Mouse (Mus musculus) megakaryocyte-erythroid progenitor cell, adult 5-6 weeks (primary cell): Measurements from ENCODE around the gene Mrps7. TPM values are rescaled to one million over a fixed set of nuclear protein-coding genes. Genes with fewer than 3 reads are reported as not detected.

ENCODE experiments used
- ATAC-seq: replicated peaks from 2 replicates; pipeline ENCODE4 v1.8.0; 2016; ENCODE audit warnings: mild to moderate bottlenecking, inconsistent platforms; ENCODE audit not compliant: severe bottlenecking, poor library complexity, low FRiP score, low TSS enrichment
- total RNA-seq, 2 experiments: library from RNA; stranded (forward) in 1 of 2; stranded (reverse) in 1 of 2; fragments of 200-1000, 215-1000 nt in 1 of 2; fragments of >200 nt in 1 of 2; fragmentation: Nextera tagmentation in 1 of 2; gene quantifications; 2 replicates each; pipeline ENCODE4 v1.2.3; 2014 to 2017

Gene Mrps7
- total RNA-seq, 2 experiments from 2014 or later = 40.5 to 76.8 TPM

DNA sequence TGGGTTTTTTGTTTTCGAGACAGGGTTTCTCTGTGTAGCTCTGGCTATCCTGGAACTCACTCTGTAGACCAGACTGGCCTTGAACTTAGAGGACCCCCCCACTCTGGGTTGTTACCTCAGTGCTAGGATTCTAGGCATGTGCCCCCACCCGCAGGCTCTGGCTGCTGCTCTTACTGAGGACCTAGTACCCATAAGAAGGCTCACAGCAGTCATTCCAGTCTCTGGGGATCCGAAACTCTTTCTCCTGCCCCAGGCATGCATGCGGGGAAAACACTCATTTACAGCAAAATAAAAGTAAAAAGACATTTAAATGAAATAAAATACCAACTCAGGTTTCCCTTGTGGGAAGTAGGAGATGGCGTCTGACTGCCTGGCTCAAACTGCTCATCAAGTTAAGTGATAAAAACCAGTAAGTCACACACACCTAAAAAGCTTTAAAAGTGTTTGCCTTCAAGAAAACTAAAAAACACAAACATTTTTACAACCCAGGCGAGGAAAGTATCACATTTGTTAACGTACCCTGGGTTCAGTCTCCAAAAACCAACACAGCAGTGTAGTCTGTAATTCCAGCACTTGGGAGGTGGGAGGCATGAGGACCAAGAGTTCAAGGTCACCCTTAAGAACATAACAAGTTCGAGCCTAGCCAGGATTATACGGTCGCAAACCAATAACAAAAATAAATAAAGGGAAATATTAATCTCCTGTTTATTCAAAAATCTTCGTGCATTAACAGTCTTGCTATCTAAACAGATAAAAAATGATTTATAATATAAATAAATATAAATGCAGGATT is 23.3 kb downstream of the Mrps7 start:
- no peak for ATAC-seq

DNA sequence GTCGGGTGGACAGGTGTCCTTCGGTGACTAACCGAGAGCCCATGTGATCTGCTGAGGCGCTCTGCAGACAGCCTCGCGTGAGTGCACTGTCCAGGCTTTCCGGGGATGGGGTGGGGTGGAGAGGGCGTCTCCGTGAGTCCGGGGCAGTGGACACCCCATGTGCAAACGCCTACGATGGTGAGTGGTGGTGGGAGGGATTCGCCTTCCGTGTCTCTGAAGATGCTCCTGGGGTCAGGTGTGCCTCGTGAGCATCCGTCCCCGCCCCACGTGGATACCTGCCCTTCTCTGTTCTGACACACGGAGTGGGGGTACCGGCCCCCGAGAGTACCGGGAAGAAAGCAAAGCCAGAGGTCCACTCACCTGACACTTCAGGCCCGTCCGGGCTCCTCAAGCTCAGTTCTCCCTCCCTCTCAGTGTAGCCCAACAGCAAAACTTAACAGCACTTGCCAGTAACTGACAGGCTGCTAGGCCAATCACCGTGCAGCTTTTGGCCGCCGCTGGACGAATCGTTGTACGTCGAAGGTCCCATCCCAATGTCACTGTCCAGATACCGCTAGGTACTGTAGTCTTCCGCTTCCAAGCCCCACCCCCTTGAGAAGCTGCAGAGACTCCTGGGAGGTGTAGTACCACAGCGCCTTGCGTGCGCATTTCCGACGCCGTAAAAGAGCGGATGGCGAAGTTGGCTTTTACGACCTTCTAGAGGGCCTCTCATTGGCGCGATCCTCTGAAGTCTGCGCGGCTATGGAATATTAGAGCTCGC is 24.2 kb downstream of the Mrps7 start, which contains the start of gene Slc25a19:
TSS of gene Slc25a19 (minus strand) at position 591 of the 760 bp plus-strand sequence.
- ATAC-seq = peak; percentile 96

DNA sequence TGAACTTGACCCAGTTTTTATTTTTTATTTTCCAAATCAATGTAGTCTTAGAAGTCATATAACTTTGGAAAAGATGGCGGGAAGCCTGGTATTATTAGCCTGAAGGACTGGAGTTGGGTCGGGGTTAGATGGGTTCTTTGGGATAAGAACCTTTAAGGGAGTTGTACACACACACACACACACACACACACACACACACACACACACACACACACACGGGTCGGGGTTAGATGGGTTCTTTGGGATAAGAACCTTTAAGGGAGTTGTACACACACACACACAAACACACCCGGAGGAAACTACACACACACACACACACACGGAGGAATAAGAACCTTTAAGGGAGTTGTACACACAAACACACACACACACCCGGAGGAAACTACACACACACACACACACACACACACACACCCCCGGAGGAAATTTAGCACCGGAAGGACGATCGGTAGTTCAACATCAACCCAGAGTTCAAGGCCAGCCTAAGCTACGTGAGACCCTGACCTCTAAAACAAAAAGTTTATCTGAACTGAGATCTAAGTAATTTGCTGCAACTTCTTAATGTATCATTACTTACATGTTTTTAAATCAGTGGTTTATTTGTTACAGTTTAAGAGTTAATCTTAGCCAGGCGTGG is 24.9 kb downstream of the Mrps7 start:
- ATAC-seq = no peak

DNA sequence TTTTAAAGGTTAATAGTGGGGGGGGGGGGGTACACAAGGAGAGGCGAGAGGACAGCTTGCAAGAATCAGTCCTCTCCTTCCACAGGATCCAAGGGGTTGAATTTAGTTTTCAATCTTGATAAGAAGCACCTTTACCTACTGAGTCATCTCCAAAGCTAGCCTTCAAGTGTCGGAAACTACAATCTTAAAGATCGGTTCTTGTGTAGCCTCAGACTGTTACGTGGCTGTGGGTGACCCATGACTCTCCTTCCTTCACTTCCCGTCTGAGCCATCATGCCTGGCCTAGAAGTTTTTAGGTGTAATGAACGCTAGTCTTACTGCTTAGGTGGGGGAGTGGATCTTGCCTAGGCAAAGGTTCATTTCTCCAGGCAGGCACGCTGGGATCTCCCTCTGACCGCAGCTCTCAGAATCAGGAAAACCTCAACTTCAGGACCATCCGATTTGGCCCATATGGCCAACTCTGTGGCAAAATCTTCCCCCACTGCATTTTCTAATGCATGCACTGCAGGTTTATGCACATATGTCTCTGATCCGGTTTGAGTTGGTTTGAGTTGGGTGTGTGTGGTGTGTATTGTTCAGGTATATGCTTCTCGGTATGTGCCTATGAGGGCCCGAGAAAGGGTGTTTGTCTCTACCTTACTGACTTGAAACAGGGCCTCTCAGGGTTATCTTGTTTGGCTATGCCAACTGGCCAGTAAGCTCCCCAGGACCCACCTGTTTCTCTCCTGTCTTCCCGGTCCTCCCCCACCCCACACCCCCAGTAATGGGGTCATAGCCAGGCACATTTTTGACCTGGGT is 26.2 kb downstream of the Mrps7 start:
- no peak for ATAC-seq

DNA sequence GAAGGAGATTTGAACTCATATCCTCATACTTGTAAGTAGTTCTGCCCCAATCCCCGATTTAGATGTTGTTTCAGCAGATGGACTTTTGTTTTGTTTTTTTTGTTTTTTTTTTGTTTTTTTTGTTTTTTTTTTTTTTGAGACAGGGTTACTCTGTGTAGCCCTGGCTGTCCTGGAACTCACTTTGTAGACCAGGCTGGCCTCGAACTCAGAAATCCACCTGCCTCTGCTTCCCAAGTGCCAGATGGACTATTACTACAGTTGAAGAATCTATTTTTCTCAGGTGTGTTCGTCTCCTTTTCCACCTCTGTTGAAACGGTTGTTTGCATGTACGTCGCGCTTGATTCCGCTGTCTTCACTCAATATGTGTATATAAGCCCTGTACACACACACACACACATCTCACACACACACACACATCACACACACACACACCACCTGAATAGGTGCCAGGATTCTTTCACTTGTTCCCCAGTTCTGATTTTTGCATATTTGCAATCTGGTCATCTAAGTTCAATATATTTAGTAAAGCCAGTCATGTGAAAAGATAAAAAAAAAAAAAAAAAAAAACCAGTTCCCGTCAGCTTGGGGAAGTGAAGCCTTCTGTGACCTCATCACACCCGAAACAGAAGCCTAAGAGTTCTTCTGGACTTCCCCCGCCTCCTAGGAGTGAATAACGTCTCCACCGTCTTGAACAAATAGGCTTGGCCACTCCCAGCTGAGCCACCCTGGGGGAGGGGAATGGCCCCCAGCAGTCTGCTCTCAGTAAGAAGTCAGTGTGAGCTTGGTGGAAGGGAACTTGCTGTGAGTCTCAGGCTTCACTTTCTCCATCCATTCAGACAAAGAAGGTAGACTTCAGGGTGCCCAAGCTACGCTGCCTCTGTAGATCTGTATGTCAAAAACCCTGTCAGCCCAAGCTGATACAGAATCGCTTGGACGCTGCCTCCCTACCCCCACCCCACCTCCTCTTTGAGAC is 27.1 kb downstream of the Mrps7 start:
- 0 out of 2 replicates have a peak, but pooled peaks have one; percentile 20 for ATAC-seq

DNA sequence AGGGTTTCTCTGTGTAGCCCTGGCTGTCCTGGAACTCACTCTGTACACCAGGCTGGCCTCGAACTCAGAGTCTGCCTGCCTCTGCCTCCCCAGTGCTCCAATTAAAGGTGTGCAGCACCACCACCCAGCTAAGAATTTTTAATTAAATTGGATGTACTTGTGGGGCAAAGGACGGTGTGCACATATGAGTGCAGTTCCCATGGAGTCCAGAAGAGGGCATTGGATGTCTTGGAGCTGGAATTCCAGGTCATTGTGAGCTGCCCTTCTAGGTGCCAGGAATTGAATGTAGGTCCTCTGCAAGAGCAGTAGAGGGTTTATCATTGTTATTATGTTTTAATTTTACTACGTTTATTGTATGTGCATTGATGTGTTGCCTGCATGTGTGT is 27.8 kb downstream of the Mrps7 start:
- ATAC-seq = no peak

DNA sequence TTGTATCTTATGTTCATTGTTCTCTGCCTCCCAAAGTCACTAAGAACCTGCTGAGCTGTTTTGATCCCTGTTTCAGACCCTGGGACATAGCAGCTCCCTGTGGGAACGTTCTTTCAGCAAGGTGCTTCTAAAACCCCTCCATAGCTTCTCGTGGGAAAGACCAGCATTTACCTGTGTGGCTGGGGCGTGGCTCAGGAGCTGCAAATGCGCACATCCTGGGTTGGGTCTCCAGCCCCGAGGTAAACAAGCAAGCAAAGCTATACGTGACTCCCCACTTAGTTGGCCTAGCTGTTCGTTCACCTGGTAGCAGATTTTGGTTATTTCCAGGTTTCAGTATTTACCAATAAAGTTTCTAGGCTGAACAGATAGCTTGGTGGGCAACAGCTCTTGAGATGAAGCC is 28.5 kb downstream of the Mrps7 start:
- ATAC-seq = no peak

DNA sequence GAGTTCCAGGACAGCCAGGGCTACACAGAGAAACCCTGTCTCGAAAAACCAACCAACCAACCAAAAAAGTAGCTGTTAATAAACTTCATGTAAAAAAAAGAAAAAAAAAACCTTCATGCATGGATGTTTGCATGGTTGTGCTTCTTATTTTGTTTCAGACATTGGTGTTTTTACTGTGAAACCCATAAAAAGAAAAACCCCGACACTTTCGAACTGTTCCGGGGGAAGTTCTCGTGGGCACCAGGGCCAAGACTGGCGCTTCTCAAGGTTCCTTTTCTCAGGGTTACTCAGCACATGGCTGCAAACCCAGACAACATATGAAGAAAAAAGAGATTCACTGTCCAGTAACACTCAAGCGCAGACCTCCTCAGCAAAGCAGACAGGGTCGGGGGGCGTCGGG is 29.1 kb downstream of the Mrps7 start:
- ATAC-seq = no peak

DNA sequence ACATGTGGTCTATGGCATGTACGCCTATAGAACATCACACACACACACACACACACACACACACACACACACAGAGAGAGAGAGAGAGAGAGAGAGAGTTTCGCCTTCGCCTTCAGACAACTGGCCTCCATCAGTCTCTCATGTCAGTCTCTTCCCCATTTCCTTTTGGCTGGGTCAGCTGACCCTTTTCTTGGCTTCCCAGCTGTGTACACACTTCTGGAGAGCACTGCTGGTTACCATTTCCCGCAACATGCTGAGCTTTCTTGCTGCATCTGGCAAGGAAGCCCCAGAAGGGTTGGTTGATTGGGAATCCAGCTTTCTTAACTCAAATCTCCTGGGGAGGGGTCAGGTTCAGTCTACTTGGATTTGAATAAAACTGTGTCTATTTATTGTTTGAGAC is 30.4 kb downstream of the Mrps7 start:
- ATAC-seq = no peak

DNA sequence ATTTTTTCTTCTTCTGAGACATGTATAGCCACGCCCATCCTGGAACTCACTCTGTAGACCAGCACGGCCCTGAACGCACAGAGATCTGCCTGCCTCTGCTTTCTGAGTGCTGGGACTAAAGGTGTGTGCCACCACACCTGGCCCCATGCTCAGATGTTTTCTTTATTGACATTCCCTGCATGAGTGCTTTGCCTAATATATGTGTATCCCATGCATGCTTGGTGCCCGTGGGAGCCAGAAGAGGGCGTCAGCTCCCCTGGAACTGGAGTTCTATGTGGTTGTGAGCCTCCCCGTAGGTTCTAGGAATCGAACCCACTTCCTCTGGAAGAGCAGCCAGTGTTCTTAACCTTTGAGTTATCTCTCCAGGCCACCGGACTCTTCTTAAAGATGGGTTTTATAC is 31.3 kb downstream of the Mrps7 start:
- no peak for ATAC-seq

DNA sequence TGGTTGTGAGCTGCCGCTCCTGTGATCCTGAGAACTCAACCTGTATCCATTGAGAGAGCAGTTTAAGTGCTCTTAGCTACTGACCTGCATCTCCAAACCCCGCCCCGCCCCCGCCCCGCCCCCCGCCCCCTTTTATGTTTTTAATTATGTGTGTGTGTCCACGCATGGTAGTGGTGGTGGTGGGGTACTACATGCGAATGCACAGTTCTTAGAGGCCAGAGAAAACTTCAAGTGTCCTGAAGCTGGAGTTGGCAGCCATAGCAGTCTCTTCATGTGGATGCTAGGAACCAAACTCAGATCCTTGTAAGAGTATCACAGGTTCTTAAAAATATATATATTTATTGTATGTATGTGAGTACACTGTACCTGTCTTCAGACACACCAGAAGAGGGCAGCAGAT is 31.8 kb downstream of the Mrps7 start:
- ATAC-seq = no peak

DNA sequence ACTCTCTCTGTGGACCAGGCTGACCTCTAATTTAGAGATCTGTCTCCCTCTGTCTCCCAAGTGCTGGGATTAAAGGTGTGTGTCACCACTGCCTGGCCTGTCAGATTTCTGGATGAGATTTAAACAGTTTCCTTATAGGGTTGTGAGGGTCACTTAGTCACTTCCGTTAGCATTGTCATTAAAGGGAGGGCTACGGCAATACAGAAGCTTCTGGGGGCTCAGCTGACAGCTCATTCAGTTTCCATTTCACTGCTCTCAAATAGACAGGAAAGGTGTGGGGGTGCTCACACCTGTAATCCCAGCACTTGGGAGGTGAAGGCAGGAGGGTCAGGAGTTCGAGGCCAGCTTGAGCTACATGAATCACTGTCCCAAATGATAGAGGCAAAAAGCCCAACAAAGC is 33.2 kb downstream of the Mrps7 start:
- no peak for ATAC-seq

DNA sequence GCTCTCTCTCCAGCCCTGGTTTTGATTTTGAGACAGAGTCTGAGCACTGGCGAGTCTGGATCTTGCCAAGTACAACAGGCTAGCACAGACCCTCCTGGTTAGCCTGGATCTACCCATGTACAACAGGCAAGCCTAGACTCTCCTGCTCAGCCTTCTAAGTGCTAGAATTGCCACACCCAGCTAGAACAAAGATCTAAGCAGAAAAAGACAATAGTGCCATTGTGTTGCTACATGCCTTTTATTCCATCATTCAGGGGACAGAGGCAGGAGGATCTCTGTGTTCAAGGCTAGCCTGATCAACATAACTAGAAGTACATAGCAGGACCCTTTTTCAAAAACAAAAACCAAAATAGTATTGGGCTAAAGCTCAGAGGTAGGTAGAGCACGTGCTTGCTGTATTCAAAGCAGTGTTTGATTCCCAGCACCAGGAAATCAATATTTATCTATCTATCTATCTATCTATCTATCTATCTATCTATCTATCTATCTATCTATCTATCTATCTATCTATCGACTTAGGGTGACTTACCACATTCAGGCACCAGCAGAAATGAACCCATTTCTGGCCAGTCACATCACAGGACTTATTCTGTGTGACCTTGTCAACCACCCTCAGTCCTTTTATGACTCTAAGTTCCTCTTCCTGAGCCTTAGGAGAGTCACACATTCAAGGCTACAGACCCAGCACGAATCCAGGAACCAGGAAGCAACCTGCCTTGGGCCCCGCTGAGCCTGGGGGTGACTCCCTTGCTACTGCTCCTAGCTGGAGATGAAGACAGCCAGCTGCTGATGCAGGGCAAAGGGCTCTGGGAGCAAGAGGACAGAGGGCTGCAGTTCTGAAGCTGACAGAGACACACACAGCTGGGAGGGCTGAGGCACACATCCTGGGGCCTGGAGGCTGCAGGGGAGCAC is 35.0 kb downstream of the Mrps7 start:
- ATAC-seq = no peak

DNA sequence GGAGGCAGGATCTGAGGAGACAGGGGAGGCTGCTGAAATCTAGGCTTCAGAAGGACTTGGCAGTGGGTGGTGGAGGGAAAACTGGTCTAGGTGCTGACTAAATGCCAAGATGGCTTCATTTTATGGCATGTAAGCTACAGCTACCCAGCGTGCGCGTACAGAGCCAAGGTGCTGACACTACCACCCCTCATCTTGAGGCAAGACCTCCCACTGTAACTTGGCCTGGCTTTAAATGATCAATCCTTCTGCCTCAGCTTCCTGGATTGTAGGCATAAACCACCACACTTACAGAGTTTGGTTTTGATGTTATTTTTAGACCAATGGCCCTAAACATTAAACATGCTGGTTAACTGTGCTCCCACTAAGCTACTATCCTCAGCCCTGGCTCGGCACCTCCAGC is 35.8 kb downstream of the Mrps7 start:
- no peak for ATAC-seq

DNA sequence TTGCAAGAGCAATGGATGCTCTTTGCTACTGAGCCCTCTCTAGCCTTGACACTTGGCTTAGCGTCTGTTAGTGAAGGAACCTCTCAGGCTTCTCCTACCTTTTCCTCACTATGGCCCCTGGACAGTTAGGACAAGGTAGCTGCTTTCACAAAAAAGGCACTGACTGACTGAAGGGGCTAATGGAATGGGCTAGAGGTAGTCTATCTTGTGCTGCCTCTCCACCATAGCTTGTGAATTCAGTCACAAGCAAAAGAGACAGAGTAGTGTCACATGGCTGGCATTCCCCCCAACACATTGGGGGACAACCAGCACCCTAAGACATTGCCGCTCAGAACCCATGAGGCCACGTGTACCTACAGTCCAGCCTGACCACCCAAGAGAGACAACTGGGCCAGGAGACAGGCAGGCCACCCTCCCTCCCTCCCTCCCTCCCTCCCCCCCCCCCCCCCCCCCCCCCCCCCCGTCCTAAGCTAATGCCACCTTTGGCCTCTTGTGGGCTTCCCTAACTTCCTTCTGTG is 36.6 kb downstream of the Mrps7 start:
- ATAC-seq = no peak

DNA sequence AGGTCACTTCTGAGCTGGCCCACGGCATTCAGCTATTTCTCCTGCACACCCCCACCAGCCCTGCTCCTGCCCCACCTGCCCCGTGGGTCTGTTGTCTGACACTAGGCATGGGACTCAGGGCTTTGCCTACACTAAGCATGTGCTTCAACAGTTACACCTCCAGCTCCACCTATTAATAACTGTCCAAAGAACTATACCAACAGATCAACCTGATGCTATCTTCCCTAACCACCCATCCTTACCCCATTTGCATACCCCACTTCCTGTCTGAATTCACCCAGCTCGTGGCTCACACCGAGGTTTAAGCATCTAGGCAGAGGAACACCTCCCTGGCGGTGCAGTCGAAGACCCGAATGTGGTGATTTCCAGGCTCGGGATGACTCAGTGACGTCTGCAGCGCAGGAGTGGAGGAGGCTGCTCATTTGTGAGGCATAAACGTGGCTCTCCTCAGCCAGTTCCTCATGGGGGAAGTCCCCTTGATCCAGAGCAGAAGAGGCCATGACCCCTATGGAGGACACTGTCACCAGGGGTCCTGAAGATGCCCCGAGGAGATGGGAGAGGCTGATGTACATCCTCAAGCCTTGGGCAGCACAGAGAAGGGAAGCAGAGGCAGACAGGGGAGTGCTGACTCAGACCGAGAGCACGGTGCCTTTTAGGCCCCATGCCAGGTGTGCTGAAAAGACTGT is 37.4 kb downstream of the Mrps7 start:
- ATAC-seq = peak; percentile 30

DNA sequence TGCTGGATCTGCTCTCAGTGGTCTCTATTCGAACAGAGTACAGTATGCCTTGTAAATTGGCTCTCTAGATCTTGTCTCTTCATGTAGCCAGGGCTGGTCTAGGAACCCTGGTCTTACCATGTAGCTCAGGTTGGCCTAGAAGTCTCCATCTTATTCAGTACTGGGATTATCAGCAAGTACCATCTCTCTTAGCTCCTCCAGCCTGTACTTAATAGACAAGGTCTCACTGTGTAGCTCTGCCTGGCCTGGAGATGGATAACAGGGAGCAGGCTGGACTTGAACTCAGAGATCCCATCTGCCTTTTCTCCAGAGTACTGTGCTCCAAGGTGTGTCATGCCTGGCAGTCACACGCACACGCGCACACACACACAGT is 37.9 kb downstream of the Mrps7 start:
- ATAC-seq = peak; percentile 40
